Mouse (Mus musculus): ENCODE data around the gene Bhlhe23.

The Bhlhe23 gene

GRCm38 (mm10) chr2:180725414-180725778, 51.3 kb downstream of the Bhlhe23 start:
- no peak for DNase-seq (ENCODE audit: low spot score in 2 of 2)

GRCm38 (mm10) chr2:180724585-180725413, 51.9 kb downstream of the Bhlhe23 start, which contains the start of gene Slc17a9:
TSS of gene Slc17a9 (plus strand) at chr2:180725263.
- DNase-seq (ENCODE audit: low spot score in 2 of 2), result no peak

All from spleen, postnatal 14 days (tissue).